Mouse (Mus musculus) liver, adult 2 months (tissue): Measurements from ENCODE around the gene Kcnc2. TPM values are rescaled to one million over a fixed set of nuclear protein-coding genes. Genes with fewer than 3 reads are reported as not detected.
"Not testable (repeated sequence)": the region's sequence is repeated elsewhere in the genome, so short reads cannot be mapped to it uniquely, and the experiment has no call there.

Experiments used
- DNase-seq: peaks from one replicate; pipeline ENCODE4 v3.0.0-alpha.2; 2011; ENCODE audit warnings: low read depth, low spot score; ENCODE audit errors: extremely low read depth
- H3K27ac ChIP-seq: fragments of 200-500 bp; replicated peaks from 2 replicates; pipeline ENCODE4 v1.5.1; 2012; ENCODE audit warnings: low read depth, mild to moderate bottlenecking, control low read depth, inconsistent platforms, low read length; ENCODE audit not compliant: insufficient read depth
- H3K27me3 ChIP-seq: fragments of 200-500 bp; 2 replicates; pipeline ENCODE4 v1.6.1; 2012; ENCODE audit warnings: mild to moderate bottlenecking, moderate library complexity, low read length, inconsistent platforms; ENCODE audit not compliant: control insufficient read depth, insufficient read depth
- H3K36me3 ChIP-seq: fragments of 200-500 bp; 2 replicates; pipeline ENCODE4 v1.6.1; 2012; ENCODE audit warnings: low read length, inconsistent platforms; ENCODE audit not compliant: control insufficient read depth, insufficient read depth
- H3K4me1 ChIP-seq: fragments of 200-500 bp; 2 replicates; pipeline ENCODE4 v1.6.1; 2011; ENCODE audit warnings: low read length; ENCODE audit not compliant: control insufficient read depth, insufficient read depth
- H3K4me3 ChIP-seq: fragments of 200-500 bp; 2 replicates; pipeline ENCODE4 v1.5.1; 2011; ENCODE audit warnings: low read depth, mild to moderate bottlenecking, control low read depth, low read length, moderate library complexity; ENCODE audit not compliant: insufficient read depth
- H3K79me2 ChIP-seq: fragments of 200-500 bp; 2 replicates; pipeline ENCODE4 v1.6.1; 2012; ENCODE audit warnings: inconsistent platforms, mild to moderate bottlenecking, low read length, moderate library complexity; ENCODE audit not compliant: control insufficient read depth, insufficient read depth
- H3K9ac ChIP-seq: fragments of 200-500 bp; 2 replicates; pipeline ENCODE4 v1.6.1; 2012; ENCODE audit warnings: low read depth, mild to moderate bottlenecking, control low read depth, inconsistent platforms, low read length
- CTCF ChIP-seq: fragments of 200-500 bp; IDR thresholded peaks from 2 replicates; pipeline ENCODE4 v1.5.1; 2011; ENCODE audit warnings: low read depth, low read length, control low read depth
- POLR2A ChIP-seq: fragments of 200-500 bp; IDR thresholded peaks from 2 replicates; pipeline ENCODE4 v1.6.1; 2011; ENCODE audit warnings: low read length, control low read depth; ENCODE audit not compliant: insufficient read depth; ENCODE audit errors: extremely low read depth
- WGBS: fragments of 180-500 bp; shearing (Covaris S2); methylation state at CpG from one replicate; pipeline ENCODE4 v1.1.7; 2018; 5-methylcytosine and 5-hydroxymethylcytosine counted together
- polyA plus RNA-seq: library from polyadenylated mRNA; depleted of rRNA; stranded (reverse); fragments of >200 nt; gene quantifications from 2 replicates; pipeline ENCODE4 v1.2.3, GENCODE M21; 2012; rRNA removed
- total RNA-seq: library from RNA; depleted of rRNA; stranded (reverse); fragments of >200 nt; gene quantifications from 2 replicates; pipeline ENCODE4 v1.2.3, GENCODE M21; 2014; rRNA removed

The Kcnc2 gene
- total RNA-seq (under 0.01 and 0.07 TPM in 2 replicates), polyA plus RNA-seq (not detected in 2 replicates)

- Histone ChIP-seq H3K4me1 (no peaks in the 10 kb centered on the region; the same call in 1 of the 2 replicates), H3K4me3 (no peak within 1 kb of the TSS), H3K27me3 (peaks cover 28% of the 10 kb centered on the region), H3K36me3 (no peaks in the 10 kb centered on the region), H3K27ac (no peak within 1 kb of the TSS), H3K79me2 (no peaks in the 10 kb centered on the region), H3K9ac (no peak within 1 kb of the TSS)
- WGBS: 5% methylated on average over 20 of the region's 20 CpGs
- no peak for DNase-seq
- TF ChIP-seq CTCF (no peak), POLR2A (no peak)
These were observed at the start of gene Kcnc2 for GRCm38 (mm10) chr10:112270887-112271802. Kcnc2 (plus strand) TSS chr10:112271121.

- H3K4me3 ChIP-seq: no peak overlapping the region
- TF ChIP-seq POLR2A (no peak), CTCF (no peak)
- WGBS: 70% methylated on average over 1 of the region's 1 CpGs
These were observed 43.8 kb upstream of the Kcnc2 start for GRCm38 (mm10) chr10:112227073-112227472.

GRCm38 (mm10) chr10:112229091-112229843, 41.7 kb upstream of the Kcnc2 start:
- H3K79me2 ChIP-seq, H3K4me3 ChIP-seq, H3K27me3 ChIP-seq, DNase-seq, H3K4me1 ChIP-seq, H3K27ac ChIP-seq, H3K36me3 ChIP-seq, H3K9ac ChIP-seq: not testable (repeated sequence)
- WGBS: 50% methylated on average over 6 of the region's 6 CpGs

More at GRCm38 (mm10) chr10:112227073-112227472, 43.8 kb upstream of the Kcnc2 start:
- Histone ChIP-seq H3K27me3 (no peaks in the 10 kb centered on the region), H3K79me2 (no peaks in the 10 kb centered on the region), H3K4me1 (no peaks in the 10 kb centered on the region), H3K9ac (no peak overlapping the region), H3K36me3 (no peaks in the 10 kb centered on the region), H3K27ac (no peak overlapping the region)
- no peak for DNase-seq

GRCm38 (mm10) chr10:112232733-112233132, 38.2 kb upstream of the Kcnc2 start:
- H3K27ac ChIP-seq, H3K36me3 ChIP-seq, DNase-seq, H3K9ac ChIP-seq, H3K27me3 ChIP-seq, H3K4me1 ChIP-seq, H3K4me3 ChIP-seq, H3K79me2 ChIP-seq: not testable (repeated sequence)
- 36% methylated on average over 1 of the region's 1 CpGs for WGBS

- not testable (repeated sequence) for H3K27me3 ChIP-seq, DNase-seq, H3K36me3 ChIP-seq, H3K79me2 ChIP-seq, H3K4me3 ChIP-seq, H3K4me1 ChIP-seq, H3K27ac ChIP-seq, H3K9ac ChIP-seq
- WGBS: 91% methylated on average over 5 of the region's 5 CpGs
These were observed 35.5 kb upstream of the Kcnc2 start for GRCm38 (mm10) chr10:112235396-112235940.

- no peaks in the 10 kb centered on the region for H3K4me1 ChIP-seq
- no peaks in the 10 kb centered on the region for H3K79me2 ChIP-seq
- no peak overlapping the region for H3K27ac ChIP-seq
- H3K27me3 ChIP-seq: no peaks in the 10 kb centered on the region
- no peak overlapping the region for H3K4me3 ChIP-seq
- 87% methylated on average over 2 of the region's 2 CpGs for WGBS
- TF ChIP-seq CTCF (no peak), POLR2A (no peak)
- no peaks in the 10 kb centered on the region for H3K36me3 ChIP-seq
- no peak for DNase-seq
- H3K9ac ChIP-seq: no peak overlapping the region
These were observed 22.6 kb upstream of the Kcnc2 start for GRCm38 (mm10) chr10:112248273-112248672.
